Mouse (Mus musculus) erythroblast, embryonic 14.5 days (primary cell): ENCODE data around the gene Gusb.

Experiments
- GATA1 ChIP-seq: IDR thresholded peaks from 2 replicates; pipeline ENCODE4 v1.6.1; 2012; ENCODE audit warnings: low read length, inconsistent platforms, mixed read lengths
- TAL1 ChIP-seq: IDR thresholded peaks from 3 replicates; pipeline ENCODE4 v1.6.1; 2012; ENCODE audit warnings: low read length, inconsistent platforms, mixed read lengths

- TF ChIP-seq TAL1 (no peak), GATA1 (no peak)
These were observed 11.0 kb downstream of the Gusb start for GRCm38 (mm10) chr5:129991898-129992297.
